Mouse (Mus musculus) kidney, embryonic 14.5 days (tissue): ENCODE data around the gene Prkcz. TPM values are rescaled to one million over a fixed set of nuclear protein-coding genes. Genes with fewer than 3 reads are reported as not detected.
A peak's percentile ranks its signal among the peaks of the same experiment; 100 is the strongest.

Experiments used
- ATAC-seq: fragments of 200-750 bp; cut with Nextera tagmentation; 2 replicates; pipeline ENCODE4 v1.8.0; 2017; ENCODE audit warnings: moderate number of reproducible peaks, mild to moderate bottlenecking, moderate TSS enrichment, moderate library complexity; ENCODE audit not compliant: low FRiP score, low TSS enrichment
- H3K27ac ChIP-seq: fragments of 300-500 bp; sonication (generic); 2 replicates; pipeline ENCODE4 v1.5.1; 2014; ENCODE audit warnings: low read depth, mild to moderate bottlenecking, low read length, moderate library complexity, mixed read lengths
- H3K27me3 ChIP-seq: fragments of 300-500 bp; sonication (generic); 2 replicates; pipeline ENCODE4 v1.6.1; 2014; ENCODE audit warnings: mild to moderate bottlenecking, low read length; ENCODE audit not compliant: control insufficient read depth, insufficient read depth
- H3K36me3 ChIP-seq: fragments of 300-500 bp; sonication (generic); 2 replicates; pipeline ENCODE4 v1.6.1; 2014; ENCODE audit warnings: low read length, mixed read lengths; ENCODE audit not compliant: control insufficient read depth, insufficient read depth
- H3K4me1 ChIP-seq: fragments of 300-500 bp; sonication (generic); 2 replicates; pipeline ENCODE4 v1.6.1; 2014; ENCODE audit warnings: low read length, mixed read lengths; ENCODE audit not compliant: control insufficient read depth, insufficient read depth
- H3K4me2 ChIP-seq: fragments of 300-500 bp; sonication (generic); replicated peaks from 2 replicates; pipeline ENCODE4 v1.6.1; 2014; ENCODE audit warnings: low read depth, mild to moderate bottlenecking, low read length
- H3K4me3 ChIP-seq: fragments of 300-500 bp; sonication (generic); 2 replicates; pipeline ENCODE4 v1.5.1; 2014; ENCODE audit warnings: mild to moderate bottlenecking, low read length
- H3K9ac ChIP-seq: fragments of 300-500 bp; sonication (generic); 2 replicates; pipeline ENCODE4 v1.6.1; 2014; ENCODE audit warnings: low read depth, mild to moderate bottlenecking, low read length, moderate library complexity
- H3K9me3 ChIP-seq: fragments of 300-500 bp; sonication (generic); 2 replicates; pipeline ENCODE4 v1.6.1; 2016; ENCODE audit warnings: low read length; ENCODE audit not compliant: control insufficient read depth
- WGBS: fragments of 180-500 bp; shearing (Covaris S2); extraction: QIAGEN DNeasy Blood & Tissue Kit; methylation state at CpG from one replicate; pipeline ENCODE4 v1.1.7; 2014; 5-methylcytosine and 5-hydroxymethylcytosine counted together
- polyA plus RNA-seq: library from polyadenylated mRNA; unstranded; fragments of >200 nt; fragmentation: Nextera tagmentation; extraction: Ambion mirVana; gene quantifications from 2 replicates; pipeline ENCODE4 v1.2.1, GENCODE M21; 2014

Prkcz gene
- polyA plus RNA-seq, 1 experiment from 2014 or later, result 10.2 TPM

DNA sequence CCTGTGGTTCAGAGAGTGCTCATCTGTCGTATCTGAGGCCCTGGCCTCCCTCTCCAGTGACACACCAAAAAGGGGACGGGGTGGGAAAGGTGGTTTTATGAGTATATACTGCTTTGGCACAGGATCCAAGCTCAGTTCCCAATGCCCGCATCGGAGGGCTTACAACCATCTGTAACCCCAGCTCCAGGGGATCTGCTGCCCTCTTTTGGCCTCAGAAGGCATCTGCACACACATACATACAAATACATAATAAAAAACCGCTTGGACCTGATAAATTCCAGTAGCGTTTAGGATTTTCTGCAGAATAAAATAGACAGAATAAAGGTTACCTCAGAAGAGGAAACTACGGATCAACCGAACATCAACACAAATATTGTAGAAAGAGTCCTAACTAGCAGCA lies 82.1 kb downstream of the Prkcz start:
- Histone ChIP-seq H3K4me1 (peaks cover 46% of the 10 kb centered on the region), H3K4me3 (no peak overlapping the region), H3K4me2 (no peak overlapping the region), H3K27ac (no peak overlapping the region), H3K9ac (no peak overlapping the region), H3K9me3 (0 out of 2 replicates have a peak, but pooled peaks cover 2% of the 10 kb centered on the region), H3K27me3 (no peaks in the 10 kb centered on the region), H3K36me3 (no peaks in the 10 kb centered on the region)
- no peak for ATAC-seq
- 81% methylated on average over 8 of the region's 8 CpGs for WGBS

DNA sequence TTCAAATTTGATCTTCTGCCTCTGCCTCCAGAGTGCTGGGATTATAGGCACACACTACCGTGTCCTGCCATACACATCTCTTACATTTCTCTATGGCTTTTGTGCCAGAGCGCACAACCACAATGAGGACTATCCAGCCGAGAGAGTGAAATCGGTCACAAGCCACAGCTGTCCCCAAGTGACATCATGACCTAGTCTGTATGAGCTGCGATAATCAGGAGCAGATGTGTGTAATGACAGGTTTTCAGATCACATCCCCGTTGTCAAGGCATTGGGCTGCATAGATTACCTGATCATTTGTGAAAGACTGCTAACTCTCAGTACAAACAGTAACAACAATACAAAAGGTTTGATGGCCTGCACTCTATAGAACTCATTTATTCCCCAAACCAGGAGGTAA lies 83.2 kb downstream of the Prkcz start:
- ATAC-seq, result no peak
- peaks cover 37% of the 10 kb centered on the region for H3K4me1 ChIP-seq
- H3K4me3 ChIP-seq, result no peak overlapping the region
- H3K27me3 ChIP-seq, result no peaks in the 10 kb centered on the region
- H3K9me3 ChIP-seq, result 0 out of 2 replicates have a peak, but pooled peaks cover 2% of the 10 kb centered on the region
- H3K4me2 ChIP-seq, result no peak overlapping the region
- H3K36me3 ChIP-seq, result no peaks in the 10 kb centered on the region
- no peak overlapping the region for H3K9ac ChIP-seq
- WGBS, result 84% methylated on average over 6 of the region's 6 CpGs
- H3K27ac ChIP-seq, result no peak overlapping the region

DNA sequence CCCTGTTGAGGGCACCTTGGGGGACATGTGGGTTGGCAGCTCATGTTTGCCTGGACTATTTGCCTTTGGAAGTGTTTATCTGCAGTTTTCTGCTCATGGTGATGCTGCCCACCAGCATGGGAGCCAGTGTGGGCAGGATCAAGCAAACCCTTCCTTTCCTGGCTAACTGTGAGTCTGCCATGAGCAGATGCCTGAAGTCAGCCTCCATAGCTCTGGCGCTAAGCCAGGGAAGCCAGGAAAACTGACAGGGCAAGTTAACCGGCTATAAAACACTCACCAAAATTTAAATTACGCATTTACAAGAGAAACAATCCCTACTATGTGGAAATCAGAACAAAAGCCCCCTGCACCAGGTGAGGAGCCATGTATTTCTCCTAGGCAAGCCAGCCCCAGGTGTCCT lies 86.3 kb downstream of the Prkcz start:
- H3K4me1 ChIP-seq, result peaks cover 9% of the 10 kb centered on the region; the same call in 1 of the 2 replicates
- no peak overlapping the region for H3K4me2 ChIP-seq
- H3K27me3 ChIP-seq, result no peaks in the 10 kb centered on the region
- 0 out of 2 replicates have a peak, but pooled peaks cover 2% of the 10 kb centered on the region for H3K9me3 ChIP-seq
- H3K9ac ChIP-seq, result no peak overlapping the region
- H3K36me3 ChIP-seq, result no peaks in the 10 kb centered on the region
- H3K27ac ChIP-seq, result no peak overlapping the region
- no peak overlapping the region for H3K4me3 ChIP-seq
- no peak for ATAC-seq
- 44% methylated on average over 3 of the region's 3 CpGs for WGBS

DNA sequence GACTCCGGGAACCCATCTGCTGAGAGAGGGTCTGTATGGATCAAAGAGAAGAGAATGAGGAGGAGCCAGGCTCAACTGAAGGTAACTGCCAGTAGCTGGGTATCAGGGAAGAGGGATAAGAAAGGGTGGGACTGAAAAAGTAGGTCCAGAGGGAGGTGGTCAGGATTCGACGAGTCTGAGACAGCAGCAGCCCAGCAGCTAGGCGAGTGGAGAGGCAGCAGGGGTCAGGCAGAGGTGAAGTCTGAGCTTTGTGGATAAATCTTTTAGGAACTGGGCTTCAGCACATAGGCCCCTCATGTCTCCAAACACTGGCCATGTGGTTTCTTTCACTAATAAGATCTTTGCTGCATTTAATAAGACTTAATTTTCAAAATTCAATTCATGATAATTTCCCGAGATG lies 86.7 kb downstream of the Prkcz start:
- no peaks in the 10 kb centered on the region for H3K27me3 ChIP-seq
- 0 out of 2 replicates have a peak, but pooled peaks cover 9% of the 10 kb centered on the region for H3K4me1 ChIP-seq
- 42% methylated on average over 5 of the region's 5 CpGs for WGBS
- H3K4me2 ChIP-seq, result no peak overlapping the region
- H3K36me3 ChIP-seq, result no peaks in the 10 kb centered on the region
- no peak overlapping the region for H3K9ac ChIP-seq
- no peak overlapping the region for H3K27ac ChIP-seq
- H3K4me3 ChIP-seq, result no peak overlapping the region
- ATAC-seq, result no peak
- H3K9me3 ChIP-seq, result 0 out of 2 replicates have a peak, but pooled peaks cover 2% of the 10 kb centered on the region

DNA sequence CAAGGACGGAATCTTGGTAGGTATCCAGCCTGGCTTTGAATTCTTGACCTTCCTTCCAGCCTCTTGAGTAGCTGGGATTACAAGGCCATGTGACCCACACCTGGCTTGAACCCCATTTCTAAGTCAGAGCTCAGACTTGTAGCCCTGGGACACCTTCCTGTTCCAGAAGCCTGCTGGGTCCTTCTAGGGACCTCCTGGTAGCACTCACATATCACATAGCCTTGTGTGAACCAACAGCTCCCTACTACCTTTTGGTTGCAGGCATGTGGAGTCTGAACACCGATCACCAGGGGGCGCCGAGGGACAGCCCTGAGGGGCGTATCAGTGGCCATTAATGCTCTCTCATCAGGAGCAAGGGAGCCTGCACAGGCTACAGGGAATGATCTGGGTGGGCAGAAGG lies 92.8 kb downstream of the Prkcz start:
- no peaks in the 10 kb centered on the region for H3K36me3 ChIP-seq
- H3K4me1 ChIP-seq, result peaks cover 16% of the 10 kb centered on the region
- peak; percentile 53; the same call in 1 of the 2 replicates for ATAC-seq
- no peak overlapping the region for H3K4me3 ChIP-seq
- H3K27ac ChIP-seq, result peak overlapping the region; percentile 55; the same call in 1 of the 2 replicates
- no peak overlapping the region for H3K9ac ChIP-seq
- WGBS, result 40% methylated on average over 5 of the region's 5 CpGs
- H3K27me3 ChIP-seq, result no peaks in the 10 kb centered on the region
- H3K9me3 ChIP-seq, result no peaks in the 10 kb centered on the region
- H3K4me2 ChIP-seq, result no peak overlapping the region

DNA sequence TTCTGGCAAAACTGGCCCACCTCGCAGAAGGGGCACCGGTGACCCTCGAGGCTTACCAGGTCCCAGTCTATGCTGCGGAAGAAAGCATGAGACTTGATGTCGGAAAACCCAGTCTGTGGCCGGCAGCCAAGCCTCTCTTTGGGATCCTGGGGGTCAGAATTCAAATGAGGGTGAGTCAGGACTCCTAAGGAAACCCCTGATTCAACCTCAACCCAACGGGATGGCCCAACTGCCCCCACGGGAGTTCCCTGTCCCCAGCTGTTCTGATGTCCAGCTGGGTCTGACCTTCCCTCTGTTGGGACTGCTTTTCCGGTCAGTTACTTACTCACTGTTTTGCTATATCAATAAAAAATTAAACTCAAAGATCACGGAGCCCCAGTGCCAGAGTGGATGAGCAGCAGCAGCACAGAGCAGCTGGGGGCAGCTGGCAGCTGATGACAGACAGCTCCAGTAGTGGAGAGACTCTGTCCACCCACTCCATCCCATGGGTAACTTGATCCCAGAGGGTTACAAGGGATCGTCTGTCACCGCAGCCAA lies 93.5 kb downstream of the Prkcz start:
- ATAC-seq, result peak; percentile 51
- WGBS, result 37% methylated on average over 12 of the region's 12 CpGs
- Histone ChIP-seq H3K4me3 (no peak overlapping the region), H3K27me3 (no peaks in the 10 kb centered on the region), H3K4me2 (peak overlapping the region; percentile 10; the same call in 1 of the 2 replicates), H3K9ac (no peak overlapping the region), H3K27ac (peak overlapping the region; percentile 55; the same call in 1 of the 2 replicates), H3K9me3 (no peaks in the 10 kb centered on the region), H3K4me1 (peaks cover 16% of the 10 kb centered on the region), H3K36me3 (no peaks in the 10 kb centered on the region)

DNA sequence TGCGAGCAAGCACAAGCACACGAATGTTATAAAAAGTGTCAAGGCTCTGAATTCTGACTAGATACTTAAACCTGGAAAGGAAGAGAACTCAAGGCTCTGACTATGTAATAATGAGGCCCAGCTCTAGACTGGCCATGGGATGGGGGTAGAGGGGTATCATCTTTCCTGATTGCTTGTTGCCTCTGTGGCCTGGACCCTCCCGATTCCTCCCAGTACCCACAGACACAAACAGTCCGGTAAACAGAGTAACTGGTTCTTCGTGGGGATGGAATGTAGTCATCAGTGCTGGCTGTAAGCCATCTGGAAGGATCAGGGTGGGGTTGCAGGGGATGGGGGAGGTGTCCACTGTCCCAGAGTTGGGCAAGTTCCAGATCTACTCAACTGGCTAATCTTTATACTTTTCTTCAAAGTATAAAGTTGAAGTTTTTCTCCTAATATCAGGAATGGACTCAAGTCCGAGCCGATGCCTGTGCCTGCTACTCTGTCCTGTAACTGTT lies 94.1 kb downstream of the Prkcz start:
- H3K9me3 ChIP-seq, result no peaks in the 10 kb centered on the region
- H3K4me3 ChIP-seq, result no peak overlapping the region
- H3K9ac ChIP-seq, result no peak overlapping the region
- H3K36me3 ChIP-seq, result no peaks in the 10 kb centered on the region
- peak overlapping the region; percentile 24; the same call in 1 of the 2 replicates for H3K27ac ChIP-seq
- H3K4me1 ChIP-seq, result peaks cover 16% of the 10 kb centered on the region
- no peak overlapping the region for H3K4me2 ChIP-seq
- no peak for ATAC-seq
- WGBS, result 48% methylated on average over 7 of the region's 7 CpGs
- no peaks in the 10 kb centered on the region for H3K27me3 ChIP-seq

DNA sequence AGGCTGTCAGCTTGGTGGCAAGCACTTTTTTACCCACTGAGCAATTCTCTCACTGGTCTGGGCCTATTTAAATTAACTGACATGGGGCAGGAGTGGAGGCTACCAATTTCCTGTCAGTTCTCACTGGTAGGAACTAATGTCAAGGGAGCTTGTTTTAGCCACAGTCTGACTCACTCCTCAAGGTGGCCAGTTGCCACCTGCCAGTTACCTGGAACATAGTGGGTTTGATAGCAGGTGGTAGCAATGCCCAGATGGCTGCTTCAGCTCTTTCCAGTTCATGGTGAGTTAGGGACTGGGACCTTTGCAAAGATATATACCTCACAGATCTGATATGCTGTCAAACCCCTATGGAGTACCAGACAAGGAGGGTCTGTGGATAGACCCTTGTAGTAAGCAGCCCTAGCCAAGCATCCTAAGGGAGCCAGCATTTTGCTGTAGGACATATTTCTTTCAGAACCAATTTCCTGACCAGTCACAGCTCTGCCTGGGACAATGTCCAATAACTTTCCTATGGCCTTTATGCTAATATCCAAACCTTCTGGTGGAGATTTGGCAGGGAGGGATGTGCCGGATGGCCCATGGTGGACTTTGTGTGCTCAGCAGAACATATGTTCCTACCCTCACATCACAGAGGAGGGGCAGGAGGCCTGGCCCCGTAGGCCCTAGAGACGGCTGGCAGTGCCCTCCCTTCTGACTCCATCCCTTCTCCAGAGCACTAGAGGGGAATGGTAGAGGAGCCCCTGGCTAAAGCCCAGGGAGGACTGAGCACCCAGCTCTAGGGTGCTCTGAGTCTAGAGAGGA lies 96.4 kb downstream of the Prkcz start:
- 91% methylated on average over 3 of the region's 3 CpGs for WGBS
- H3K27ac ChIP-seq, result no peak overlapping the region
- no peak overlapping the region for H3K9ac ChIP-seq
- no peak for ATAC-seq
- peaks cover 16% of the 10 kb centered on the region for H3K4me1 ChIP-seq
- no peaks in the 10 kb centered on the region for H3K27me3 ChIP-seq
- H3K4me3 ChIP-seq, result no peak overlapping the region
- peaks cover 4% of the 10 kb centered on the region; the same call in 1 of the 2 replicates for H3K9me3 ChIP-seq
- no peaks in the 10 kb centered on the region for H3K36me3 ChIP-seq
- no peak overlapping the region for H3K4me2 ChIP-seq

DNA sequence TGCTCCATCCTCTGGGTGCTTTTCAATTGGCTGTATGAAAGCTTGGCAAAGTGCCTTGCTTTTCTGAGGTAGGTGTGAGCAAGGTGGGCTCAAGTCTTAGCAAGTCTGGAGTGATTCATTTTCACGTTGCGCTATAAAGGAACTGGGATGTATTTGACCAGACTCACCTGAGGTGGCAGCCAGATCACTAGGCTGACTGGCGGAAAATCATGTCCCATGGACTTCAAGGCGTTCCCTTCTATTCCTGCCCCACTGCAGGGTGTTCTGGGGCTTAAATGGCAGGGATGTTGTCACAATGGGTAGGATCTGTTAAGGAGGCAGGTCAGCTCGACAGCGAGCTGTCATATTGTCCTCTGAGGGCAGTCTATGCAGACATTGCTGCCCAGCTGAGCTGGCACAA lies 108.9 kb downstream of the Prkcz start:
- H3K27ac ChIP-seq, result no peak overlapping the region
- H3K9ac ChIP-seq, result no peak overlapping the region; the same call in 1 of the 2 replicates
- no peak for ATAC-seq
- H3K36me3 ChIP-seq, result peaks cover 4% of the 10 kb centered on the region; the same call in 1 of the 2 replicates
- H3K4me3 ChIP-seq, result no peak overlapping the region
- H3K9me3 ChIP-seq, result peaks cover 3% of the 10 kb centered on the region; the same call in 1 of the 2 replicates
- H3K27me3 ChIP-seq, result no peaks in the 10 kb centered on the region
- 91% methylated on average over 6 of the region's 6 CpGs for WGBS
- H3K4me1 ChIP-seq, result peaks cover 15% of the 10 kb centered on the region
- no peak overlapping the region for H3K4me2 ChIP-seq
